Mouse (Mus musculus): ENCODE measurements around the gene Tnp2. TPM values are rescaled to one million over a fixed set of nuclear protein-coding genes. Genes with fewer than 3 reads are reported as not detected.

The Tnp2 gene
- total RNA-seq, 2 experiments from 2014 or later = not detected

Other genes with a start within 250 kb of the Tnp2 start
- 10 to 100 TPM; 29.4 to 32.5 TPM for gene Dexi, start 245.6 kb downstream of the Tnp2 start, total RNA-seq (2021)
- 10 to 100 TPM; 46.0 to 50.7 TPM for gene Clec16a, start 243.3 kb downstream of the Tnp2 start, total RNA-seq (2021)
- gene Socs1, start 3.1 kb downstream of the Tnp2 start, total RNA-seq (2021) = 1 to 10 TPM in 1 of 2 experiments, under 1 TPM in 1; 0.84 to 1.9 TPM
- gene Prm3, start 2.3 kb upstream of the Tnp2 start, total RNA-seq (2021) = not detected
- not detected for gene Prm2, start 7.5 kb upstream of the Tnp2 start, total RNA-seq (2021)
- not detected for gene Prm1, start 17.2 kb upstream of the Tnp2 start, total RNA-seq (2021)
- gene Gm11172, start 24.3 kb upstream of the Tnp2 start, total RNA-seq (2021) = not detected
- gene Rmi2, start 46.4 kb upstream of the Tnp2 start, total RNA-seq (2021) = 1 to 10 TPM in 1 of 2 experiments, under 1 TPM in 1; 0.55 to 1.4 TPM

Data from heart, postnatal 14 days (tissue).